Mouse (Mus musculus): ENCODE measurements at regions not wholly inside any gene's neighbourhood (a gene's known extent, or its start where the extent isn't known, plus 50 kb on each side); places are given as distances from the start of the nearest gene placed in this dataset.

- TF ChIP-seq POLR2A (IDR thresholded peaks at IDR 0.05; ENCODE audit: control insufficient read depth, low read depth, low read length) (no peak), CTCF (IDR thresholded peaks at IDR 0.05; ENCODE audit: control insufficient read depth, insufficient read depth, insufficient replicate concordance, low read depth, low read length) (no peak)
Measured at GRCm38 (mm10) chr12:99093989-99094388, 173.6 kb downstream of the Ttc8 start.
